30 mouse cellular contexts compared by ENCODE assay signal in genomic region chr7:25372441-25372840, GRCm38 (mm10). TPM values are rescaled to one million over a fixed set of nuclear protein-coding genes. Genes with fewer than 3 reads are reported as not detected.
A peak's percentile ranks its signal among the peaks of the same experiment; 100 is the strongest.
DNase-seq lines count a peak whose midpoint lies in the region; ATAC-seq and TF ChIP-seq lines count a peak whose summit lies in the region.
"Had no signal": no experiment of that assay in that cellular context is flagged by ENCODE, and none has a peak within 500 bp of the region (broad histone marks: within the 10 kb centered on the region; RNA-seq: fewer than 3 reads in every experiment).

No protein-coding gene starts in this region.

- TF ChIP-seq CTCF in liver, postnatal 0 days (IDR thresholded peaks at IDR 0.05; ENCODE audit: low read depth): no peak
- TF ChIP-seq CTCF in lung, postnatal 0 days (IDR thresholded peaks at IDR 0.05): no peak

- H3K4me2 ChIP-seq in liver, postnatal 0 days (ENCODE audit: low read depth, low read length): no peak overlapping the region
- no peak overlapping the region for H3K4me2 ChIP-seq in lung, postnatal 0 days (replicated peaks; ENCODE audit: low read depth, low read length)
- no peak overlapping the region for H3K4me2 ChIP-seq in forebrain, embryonic 16.5 days (ENCODE audit: low read length)
- H3K4me2 ChIP-seq: forebrain, embryonic 12.5 days; heart, embryonic 15.5 days; hindbrain, embryonic 13.5 days; midbrain, embryonic 11.5 days had no signal

- peak; percentile 28; the same call in 1 of the 2 replicates for ATAC-seq in liver, postnatal 0 days
- ATAC-seq in lung, postnatal 0 days: peak; percentile 59
- ATAC-seq in megakaryocyte, adult 5-6 weeks (ENCODE audit: poor library complexity, severe bottlenecking): peak; percentile 69
- ATAC-seq in forebrain, embryonic 16.5 days: no peak

- no peak overlapping the region for H3K4me3 ChIP-seq in liver, postnatal 0 days (ENCODE audit: low read depth, low read length)
- H3K4me3 ChIP-seq in lung, postnatal 0 days (ENCODE audit: low read depth, low read length): no peak overlapping the region
- H3K4me3 ChIP-seq in forebrain, embryonic 16.5 days (replicated peaks; ENCODE audit: low read length): no peak overlapping the region
- H3K4me3 ChIP-seq in forebrain, embryonic 10.5 days: no peak overlapping the region
- H3K4me3 ChIP-seq: forebrain, embryonic 12.5 days; heart, embryonic 15.5 days; hindbrain, embryonic 13.5 days; left cerebral cortex, adult 2 months had no signal

- WGBS in liver, postnatal 0 days (ENCODE audit: insufficient replicate concordance): 60% methylated on average over 5 of the region's 5 CpGs
- whole genome bisulfite sequencing in lung, postnatal 0 days: 57% methylated on average over 5 of the region's 5 CpGs
- 97% methylated on average over 5 of the region's 5 CpGs for WGBS in forebrain, embryonic 16.5 days
- 89% methylated on average over 5 of the region's 5 CpGs for WGBS in forebrain, embryonic 10.5 days

- H3K4me1 ChIP-seq in liver, postnatal 0 days (ENCODE audit: insufficient read depth): peaks cover 3% of the 10 kb centered on the region; the same call in 1 of the 2 replicates
- H3K4me1 ChIP-seq in lung, postnatal 0 days (ENCODE audit: insufficient read depth, low read depth, low read length): 0 out of 2 replicates have a peak, but pooled peaks cover 3% of the 10 kb centered on the region
- H3K4me1 ChIP-seq in forebrain, embryonic 16.5 days (replicated peaks; ENCODE audit: control insufficient read depth, insufficient read depth, low read length): peaks cover 7% of the 10 kb centered on the region; the same call in 1 of the 2 replicates
- peaks cover 23% of the 10 kb centered on the region for H3K4me1 ChIP-seq in forebrain, embryonic 10.5 days

- TF ChIP-seq EP300 in liver, postnatal 0 days (IDR thresholded peaks at IDR 0.05; ENCODE audit: low read depth): no peak
- TF ChIP-seq EP300 in lung, postnatal 0 days (IDR thresholded peaks at IDR 0.05): peak; percentile 47; the same call in 1 of the 2 replicates

- H3K9ac ChIP-seq in liver, postnatal 0 days (replicated peaks): no peak overlapping the region
- H3K9ac ChIP-seq in lung, postnatal 0 days (replicated peaks; ENCODE audit: low read depth): no peak overlapping the region
- no peak overlapping the region for H3K9ac ChIP-seq in forebrain, embryonic 16.5 days (replicated peaks; ENCODE audit: low read depth, low read length)
- H3K9ac ChIP-seq: forebrain, embryonic 12.5 days; heart, embryonic 15.5 days; hindbrain, embryonic 13.5 days; liver, embryonic 14.5 days had no signal

- H3K9me3 ChIP-seq in liver, postnatal 0 days (ENCODE audit: low read length): no peaks in the 10 kb centered on the region
- no peaks in the 10 kb centered on the region for H3K9me3 ChIP-seq in lung, postnatal 0 days (ENCODE audit: low read length)
- H3K9me3 ChIP-seq in forebrain, embryonic 16.5 days (ENCODE audit: control insufficient read depth, low read length): no peaks in the 10 kb centered on the region
- H3K9me3 ChIP-seq in forebrain, embryonic 10.5 days: no peaks in the 10 kb centered on the region
- H3K9me3 ChIP-seq: forebrain, embryonic 12.5 days; heart, embryonic 15.5 days; hindbrain, embryonic 13.5 days had no signal

- H3K36me3 ChIP-seq in liver, postnatal 0 days (replicated peaks; ENCODE audit: insufficient read depth, low read length): no peaks in the 10 kb centered on the region
- no peaks in the 10 kb centered on the region for H3K36me3 ChIP-seq in lung, postnatal 0 days (ENCODE audit: insufficient read depth, low read length)
- no peaks in the 10 kb centered on the region for H3K36me3 ChIP-seq in forebrain, embryonic 16.5 days (ENCODE audit: control insufficient read depth, insufficient read depth)
- no peaks in the 10 kb centered on the region for H3K36me3 ChIP-seq in forebrain, embryonic 10.5 days (replicated peaks)
- H3K36me3 ChIP-seq: forebrain, embryonic 12.5 days; heart, embryonic 15.5 days; hindbrain, embryonic 13.5 days had no signal

- DNase-seq in liver, postnatal 0 days: peak; percentile 61
- DNase-seq in liver: no peak
- peak; percentile 69 for DNase-seq in lung, postnatal 0 days (ENCODE audit: low spot score)
- DNase-seq in forebrain, embryonic 10.5 days (ENCODE audit: extremely low spot score, low spot score): no peak
- DNase-seq in embryo, embryonic 11 days: no peak
- DNase-seq: cerebellum, adult 2 months; gastrocnemius, postnatal 36 days; heart, postnatal 36 days; kidney, adult 18-20 months; layer of hippocampus, adult 9-11 months; right cerebral cortex, postnatal 14 days; thymus, postnatal 4 days had no signal

- H3K27ac ChIP-seq in liver, postnatal 0 days (ENCODE audit: low read depth): no peak overlapping the region
- no peak overlapping the region for H3K27ac ChIP-seq in lung, postnatal 0 days (ENCODE audit: low read length)
- H3K27ac ChIP-seq in forebrain, embryonic 16.5 days (ENCODE audit: low read length): no peak overlapping the region
- H3K27ac ChIP-seq in forebrain, embryonic 10.5 days: no peak overlapping the region
- H3K27ac ChIP-seq: forebrain, embryonic 12.5 days; heart, embryonic 15.5 days; hindbrain, embryonic 13.5 days; left cerebral cortex, adult 2 months; liver, embryonic 14.5 days; macrophage had no signal

- H3K27me3 ChIP-seq in liver, postnatal 0 days (ENCODE audit: insufficient read depth, low read length): peaks cover 27% of the 10 kb centered on the region
- H3K27me3 ChIP-seq in lung, postnatal 0 days (replicated peaks; ENCODE audit: insufficient read depth, low read length): peaks cover 23% of the 10 kb centered on the region; the same call in 1 of the 2 replicates
- peaks cover 12% of the 10 kb centered on the region for H3K27me3 ChIP-seq in forebrain, embryonic 16.5 days (replicated peaks; ENCODE audit: control insufficient read depth, insufficient read depth, low read length)
- H3K27me3 ChIP-seq in forebrain, embryonic 10.5 days (ENCODE audit: poor library complexity, severe bottlenecking): peaks cover 62% of the 10 kb centered on the region

RNA-seq across cellular contexts. Expression of gene Cnfn, which starts 2.9 kb away (rescaled TPM):
- not detected in 2 replicates for polyA plus RNA-seq in liver, postnatal 0 days (2015; fragmentation: Nextera tagmentation; extraction: Ambion mirVana)
- polyA plus RNA-seq in lung, postnatal 0 days (2015; fragmentation: Nextera tagmentation; extraction: Ambion mirVana): not detected in 2 replicates
- total RNA-seq in megakaryocyte, adult 5-6 weeks (2015): not detected in 2 replicates
- not detected in 2 replicates for total RNA-seq in megakaryocyte, adult 5-6 weeks (2017)
- polyA plus RNA-seq in forebrain, embryonic 16.5 days (2015; fragmentation: Nextera tagmentation; extraction: Ambion mirVana): 0.50 TPM in 1 of 2 replicates, not detected in the other
- not detected in 2 replicates for polyA plus RNA-seq in forebrain, embryonic 10.5 days (2016; fragmentation: Nextera tagmentation; extraction: Ambion mirVana)
- total RNA-seq: adrenal gland, adult 18-20 months; ES-E14; gastrocnemius, adult 18-20 months; gastrocnemius, postnatal 36 days; heart, adult 8-10 months; heart, postnatal 36 days; left cerebral cortex, adult 2 months; left cerebral cortex, postnatal 36 days had no signal
- polyA plus RNA-seq: cerebellum, adult 2 months; forebrain, embryonic 12.5 days; hindbrain, embryonic 13.5 days; kidney, embryonic 16.5 days; large intestine, adult 2 months; liver, embryonic 14.5 days; macrophage; midbrain, embryonic 11.5 days; neural tube, embryonic 11.5 days had no signal

RNA-seq across cellular contexts. Expression of gene Lipe, which starts 26.1 kb away (rescaled TPM):
- 5.2 and 5.5 TPM in 2 replicates for polyA plus RNA-seq in liver, postnatal 0 days (2015; fragmentation: Nextera tagmentation; extraction: Ambion mirVana)
- 19.8 and 21.4 TPM in 2 replicates for polyA plus RNA-seq in lung, postnatal 0 days (2015; fragmentation: Nextera tagmentation; extraction: Ambion mirVana)
- 17.4 and 20.6 TPM in 2 replicates for total RNA-seq in megakaryocyte, adult 5-6 weeks (2015)
- total RNA-seq in megakaryocyte, adult 5-6 weeks (2017): 17.3 and 23.6 TPM in 2 replicates
- polyA plus RNA-seq in forebrain, embryonic 16.5 days (2015; fragmentation: Nextera tagmentation; extraction: Ambion mirVana): 17.7 and 18.5 TPM in 2 replicates
- 7.4 and 7.5 TPM in 2 replicates for polyA plus RNA-seq in forebrain, embryonic 10.5 days (2016; fragmentation: Nextera tagmentation; extraction: Ambion mirVana)

RNA-seq across cellular contexts. Expression of gene Cxcl17, which starts 40.2 kb away (rescaled TPM):
- not detected in 2 replicates for polyA plus RNA-seq in liver, postnatal 0 days (2015; fragmentation: Nextera tagmentation; extraction: Ambion mirVana)
- polyA plus RNA-seq in lung, postnatal 0 days (2015; fragmentation: Nextera tagmentation; extraction: Ambion mirVana): 31.9 and 38.1 TPM in 2 replicates
- not detected in 2 replicates for total RNA-seq in megakaryocyte, adult 5-6 weeks (2015)
- not detected in 2 replicates for total RNA-seq in megakaryocyte, adult 5-6 weeks (2017)
- polyA plus RNA-seq in forebrain, embryonic 16.5 days (2015; fragmentation: Nextera tagmentation; extraction: Ambion mirVana): 0.34 and 0.96 TPM in 2 replicates
- polyA plus RNA-seq in forebrain, embryonic 10.5 days (2016; fragmentation: Nextera tagmentation; extraction: Ambion mirVana): 0.43 and 0.71 TPM in 2 replicates
- total RNA-seq: adrenal gland, adult 18-20 months; gastrocnemius, adult 18-20 months; gastrocnemius, postnatal 36 days; heart, adult 8-10 months; heart, postnatal 36 days; left cerebral cortex, adult 2 months; left cerebral cortex, postnatal 36 days had no signal
- polyA plus RNA-seq: cerebellum, adult 2 months; limb, embryonic 14.5 days; liver, embryonic 14.5 days; macrophage; neural tube, embryonic 11.5 days had no signal

RNA-seq across cellular contexts. Expression of gene Megf8, which starts 55.5 kb away (rescaled TPM):
- 0.58 and 0.81 TPM in 2 replicates for polyA plus RNA-seq in liver, postnatal 0 days (2015; fragmentation: Nextera tagmentation; extraction: Ambion mirVana)
- polyA plus RNA-seq in lung, postnatal 0 days (2015; fragmentation: Nextera tagmentation; extraction: Ambion mirVana): 5.6 and 6.3 TPM in 2 replicates
- total RNA-seq in megakaryocyte, adult 5-6 weeks (2015): 1.0 and 1.1 TPM in 2 replicates
- 1.3 and 2.1 TPM in 2 replicates for total RNA-seq in megakaryocyte, adult 5-6 weeks (2017)
- polyA plus RNA-seq in forebrain, embryonic 16.5 days (2015; fragmentation: Nextera tagmentation; extraction: Ambion mirVana): 22.6 and 25.0 TPM in 2 replicates
- polyA plus RNA-seq in forebrain, embryonic 10.5 days (2016; fragmentation: Nextera tagmentation; extraction: Ambion mirVana): 15.2 and 16.6 TPM in 2 replicates

Comparison
In these comparisons a context has a peak if more than half of its experiments do, and no peak if none do; other contexts are left out.
1. DNase-seq: peak in liver, postnatal 0 days (single experiment) and lung, postnatal 0 days (single experiment); none in liver (single experiment), forebrain, embryonic 10.5 days (single experiment) and embryo, embryonic 11 days (single experiment).
2. RNA of gene Cxcl17, which starts 40.2 kb away (polyA plus RNA-seq): 31.9 to 38.1 TPM in lung, postnatal 0 days; 0.34 to 0.96 TPM in forebrain, embryonic 16.5 days, 0.43 to 0.71 TPM in forebrain, embryonic 10.5 days and not detected in liver, postnatal 0 days; every median in the first group is over 10 times any median in the second.